Mouse (Mus musculus) midbrain, postnatal 0 days (tissue): ENCODE data around the gene Ahnak. TPM values are rescaled to one million over a fixed set of nuclear protein-coding genes. Genes with fewer than 3 reads are reported as not detected.

ENCODE experiments used
- ATAC-seq: fragments of 200-750 bp; cut with Nextera tagmentation; 2 replicates; pipeline ENCODE4 v1.8.0; 2017; ENCODE audit warnings: moderate number of reproducible peaks, mild to moderate bottlenecking, moderate TSS enrichment, moderate library complexity; ENCODE audit not compliant: low FRiP score
- DNase-seq: peaks from one replicate; pipeline ENCODE4 v3.0.0-alpha.2; 2015; ENCODE audit warnings: low spot score
- H3K27ac ChIP-seq: fragments of 300-500 bp; sonication (generic); 2 replicates; pipeline ENCODE4 v1.5.1; 2014; ENCODE audit warnings: low read depth, mild to moderate bottlenecking, low read length, mixed read lengths
- H3K27me3 ChIP-seq: fragments of 300-500 bp; sonication (generic); 2 replicates; pipeline ENCODE4 v1.6.1; 2014; ENCODE audit warnings: low read length, control low read depth, mixed read lengths; ENCODE audit not compliant: insufficient read depth
- H3K36me3 ChIP-seq: fragments of 300-500 bp; sonication (generic); 2 replicates; pipeline ENCODE4 v1.6.1; 2014; ENCODE audit warnings: low read length, control low read depth, mixed read lengths; ENCODE audit not compliant: insufficient read depth
- H3K4me1 ChIP-seq: fragments of 300-500 bp; sonication (generic); 2 replicates; pipeline ENCODE4 v1.6.1; 2014; ENCODE audit warnings: mild to moderate bottlenecking, control low read depth, antibody characterized with exemption, low read length, mixed read lengths; ENCODE audit not compliant: insufficient read depth
- H3K4me2 ChIP-seq: fragments of 300-500 bp; sonication (generic); 2 replicates; pipeline ENCODE4 v1.6.1; 2014; ENCODE audit warnings: low read depth, mild to moderate bottlenecking, low read length, mixed read lengths; ENCODE audit not compliant: poor library complexity, severe bottlenecking
- H3K4me3 ChIP-seq: fragments of 300-500 bp; sonication (generic); 2 replicates; pipeline ENCODE4 v1.5.1; 2014; ENCODE audit warnings: low read depth, mild to moderate bottlenecking, low read length, moderate library complexity
- H3K9ac ChIP-seq: fragments of 300-500 bp; sonication (generic); replicated peaks from 2 replicates; pipeline ENCODE4 v1.6.1; 2014; ENCODE audit warnings: mild to moderate bottlenecking, low read length, moderate library complexity, mixed read lengths; ENCODE audit not compliant: poor library complexity, severe bottlenecking
- H3K9me3 ChIP-seq: fragments of 300-500 bp; sonication (generic); 2 replicates; pipeline ENCODE4 v1.6.1; 2016; ENCODE audit warnings: low read length, control low read depth
- CTCF ChIP-seq: IDR thresholded peaks from 2 replicates; pipeline ENCODE4 v1.5.1; 2016; ENCODE audit warnings: antibody characterized with exemption, mild to moderate bottlenecking
- WGBS: fragments of 180-500 bp; shearing (Covaris S2); extraction: QIAGEN DNeasy Blood & Tissue Kit; methylation state at CpG from one replicate; pipeline ENCODE4 v1.1.7; 2014; 5-methylcytosine and 5-hydroxymethylcytosine counted together
- polyA plus RNA-seq: library from polyadenylated mRNA; unstranded; fragments of >200 nt; fragmentation: Nextera tagmentation; extraction: Ambion mirVana; gene quantifications from 2 replicates; pipeline ENCODE4 v1.2.1, GENCODE M21; 2015
- total RNA-seq: library from RNA; depleted of rRNA; stranded (reverse); fragments of >200 nt; gene quantifications from 2 replicates; pipeline ENCODE4 v1.2.3, GENCODE M21; 2014

The Ahnak gene
- total and polyA plus RNA-seq, 2 experiments from 2014 or later, result 4.4 to 13.0 TPM

GRCm38 (mm10) chr19:8984255-8984868, 4.7 kb upstream of the Ahnak start:
- H3K4me3 ChIP-seq, result no peak overlapping the region
- 3% methylated on average over 7 of the region's 7 CpGs for WGBS
- 0 out of 2 replicates have a peak overlapping the region, but pooled peaks have one; percentile 57 for H3K27ac ChIP-seq
- peaks cover 17% of the 10 kb centered on the region for H3K27me3 ChIP-seq
- peak overlapping the region; percentile 36 for H3K4me2 ChIP-seq
- peaks cover 13% of the 10 kb centered on the region; the same call in 1 of the 2 replicates for H3K36me3 ChIP-seq
- peak; percentile 67 for ATAC-seq
- H3K9me3 ChIP-seq, result no peaks in the 10 kb centered on the region
- DNase-seq, result peak; percentile 89
- no peak overlapping the region for H3K9ac ChIP-seq
- no peak for TF ChIP-seq CTCF
- peaks cover 13% of the 10 kb centered on the region for H3K4me1 ChIP-seq

GRCm38 (mm10) chr19:8985891-8986290, 3.2 kb upstream of the Ahnak start:
- DNase-seq, result no peak
- WGBS, result 67% methylated on average over 5 of the region's 5 CpGs
- Histone ChIP-seq H3K9me3 (no peaks in the 10 kb centered on the region), H3K9ac (no peak overlapping the region), H3K4me1 (peaks cover 16% of the 10 kb centered on the region), H3K4me3 (no peak overlapping the region), H3K27ac (no peak overlapping the region), H3K4me2 (no peak overlapping the region), H3K36me3 (peaks cover 2% of the 10 kb centered on the region; the same call in 1 of the 2 replicates), H3K27me3 (peaks cover 32% of the 10 kb centered on the region)
- no peak for TF ChIP-seq CTCF
- no peak for ATAC-seq

GRCm38 (mm10) chr19:8987816-8988215, 1.3 kb upstream of the Ahnak start:
- ATAC-seq (no peak), DNase-seq (no peak)
- no peaks in the 10 kb centered on the region for H3K9me3 ChIP-seq
- no peak overlapping the region for H3K27ac ChIP-seq
- 62% methylated on average over 2 of the region's 2 CpGs for WGBS
- H3K9ac ChIP-seq, result no peak overlapping the region
- H3K4me2 ChIP-seq, result no peak overlapping the region
- TF ChIP-seq CTCF, result no peak
- no peak overlapping the region for H3K4me3 ChIP-seq
- H3K36me3 ChIP-seq, result no peaks in the 10 kb centered on the region
- H3K4me1 ChIP-seq, result peaks cover 16% of the 10 kb centered on the region
- peaks cover 35% of the 10 kb centered on the region for H3K27me3 ChIP-seq

GRCm38 (mm10) chr19:8988346-8989065, 578 bp upstream of the Ahnak start:
- Histone ChIP-seq H3K27me3 (peaks cover 35% of the 10 kb centered on the region), H3K4me2 (peak overlapping the region; percentile 75), H3K36me3 (no peaks in the 10 kb centered on the region), H3K9ac (no peak overlapping the region), H3K9me3 (no peaks in the 10 kb centered on the region), H3K27ac (no peak overlapping the region), H3K4me3 (peak overlapping the region; percentile 44), H3K4me1 (peaks cover 16% of the 10 kb centered on the region)
- no peak for TF ChIP-seq CTCF
- DNase-seq (no peak), ATAC-seq (no peak)
- 27% methylated on average over 15 of the region's 15 CpGs for WGBS

GRCm38 (mm10) chr19:8989567-8990431, 715 bp downstream of the Ahnak start:
- Histone ChIP-seq H3K4me1 (peaks cover 10% of the 10 kb centered on the region), H3K4me2 (peak overlapping the region; percentile 75), H3K9ac (peak overlapping the region; percentile 48; the same call in 1 of the 2 replicates), H3K4me3 (peak overlapping the region; percentile 44), H3K36me3 (no peaks in the 10 kb centered on the region), H3K27ac (no peak overlapping the region), H3K27me3 (peaks cover 35% of the 10 kb centered on the region), H3K9me3 (no peaks in the 10 kb centered on the region)
- DNase-seq (peak; percentile 24), ATAC-seq (peak; percentile 11; the same call in 1 of the 2 replicates)
- TF ChIP-seq CTCF, result peak; percentile 19
- under 1% methylated on average over 53 of the region's 53 CpGs for WGBS
